Mouse (Mus musculus): ENCODE results near the gene Aif1l. TPM values are rescaled to one million over a fixed set of nuclear protein-coding genes. Genes with fewer than 3 reads are reported as not detected.

The Aif1l gene
- polyA plus RNA-seq, 1 experiment from 2014 or later = 36.1 TPM

DNA sequence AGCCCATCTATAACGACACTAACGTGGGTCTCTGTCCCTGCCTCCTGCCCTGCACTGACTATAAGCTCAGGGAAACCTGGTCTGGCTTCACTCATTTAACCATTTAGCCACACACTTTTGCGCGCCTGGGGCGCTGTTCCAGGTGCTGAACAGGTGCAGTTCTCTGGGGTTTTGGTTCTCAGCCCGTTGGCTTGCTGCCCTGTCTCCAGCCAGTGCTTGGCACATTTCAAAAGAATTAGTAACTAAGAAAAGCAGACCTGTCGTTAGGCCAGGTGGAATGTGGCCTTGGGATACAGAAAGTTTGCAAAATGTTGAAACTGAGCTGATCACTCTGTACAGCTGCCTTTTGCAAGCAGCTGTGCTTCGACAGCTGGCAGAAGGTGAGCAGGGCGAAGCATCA, 25.1 kb upstream of the Aif1l start:
- Histone ChIP-seq H3K27ac (no peak overlapping the region), H3K4me2 (no peak overlapping the region), H3K9me3 (no peaks in the 10 kb centered on the region), H3K4me3 (no peak overlapping the region), H3K9ac (no peak overlapping the region), H3K4me1 (no peaks in the 10 kb centered on the region), H3K36me3 (no peaks in the 10 kb centered on the region), H3K27me3 (peaks cover 7% of the 10 kb centered on the region; the same call in 1 of the 2 replicates)
- 26% methylated on average over 9 of the region's 9 CpGs for WGBS
- ATAC-seq (ENCODE audit: borderline replicate concordance, extremely low read depth, low FRiP score, low TSS enrichment) = no peak

DNA sequence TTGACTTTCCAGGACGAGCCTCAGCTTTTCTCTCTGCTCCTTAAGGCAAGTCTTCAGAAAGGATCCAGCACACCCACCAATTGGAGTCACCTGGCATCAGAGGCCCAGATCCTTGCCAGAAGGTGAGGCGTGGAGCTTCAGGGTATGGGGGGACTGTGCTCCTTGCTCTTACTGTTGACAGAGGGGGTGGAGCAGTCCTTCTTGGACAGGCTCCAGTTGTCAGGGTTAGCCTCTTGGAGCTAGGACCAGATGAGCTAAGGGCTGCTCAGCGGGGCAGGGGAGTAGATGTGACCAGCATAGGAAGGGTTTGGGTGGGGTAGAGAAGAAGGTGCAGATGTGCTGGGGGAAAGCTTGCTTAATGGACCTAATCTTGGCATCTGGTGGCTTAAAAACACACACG, 24.0 kb upstream of the Aif1l start:
- H3K9ac ChIP-seq = no peak overlapping the region
- no peak for ATAC-seq (ENCODE audit: borderline replicate concordance, extremely low read depth, low FRiP score, low TSS enrichment)
- H3K9me3 ChIP-seq = no peaks in the 10 kb centered on the region
- no peak overlapping the region for H3K27ac ChIP-seq
- H3K4me3 ChIP-seq = no peak overlapping the region
- H3K4me1 ChIP-seq = no peaks in the 10 kb centered on the region
- H3K4me2 ChIP-seq = no peak overlapping the region
- H3K36me3 ChIP-seq = no peaks in the 10 kb centered on the region
- peaks cover 2% of the 10 kb centered on the region; the same call in 1 of the 2 replicates for H3K27me3 ChIP-seq
- WGBS = 34% methylated on average over 4 of the region's 4 CpGs

DNA sequence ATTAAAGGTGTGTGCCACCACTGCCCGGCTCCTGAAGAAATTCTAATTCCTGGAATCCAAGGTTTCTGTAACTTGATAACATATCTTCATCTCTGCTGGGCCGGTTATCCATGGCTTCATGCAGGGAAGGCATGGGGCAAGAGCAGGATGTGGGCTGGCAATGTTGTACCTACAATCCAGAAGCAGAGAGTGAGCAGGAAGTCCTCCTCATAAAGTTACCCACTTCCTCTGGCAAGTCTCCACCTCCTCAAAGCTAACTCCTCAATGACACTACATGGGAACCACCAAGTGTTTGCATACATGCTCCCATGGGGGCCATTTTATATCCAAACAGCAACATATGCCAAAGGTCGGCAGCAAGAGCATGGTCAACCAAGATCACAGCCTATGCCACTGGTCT, 20.3 kb upstream of the Aif1l start:
- Histone ChIP-seq H3K27me3 (no peaks in the 10 kb centered on the region), H3K4me3 (no peak overlapping the region), H3K27ac (no peak overlapping the region), H3K9ac (no peak overlapping the region), H3K9me3 (no peaks in the 10 kb centered on the region), H3K4me2 (no peak overlapping the region), H3K4me1 (no peaks in the 10 kb centered on the region), H3K36me3 (no peaks in the 10 kb centered on the region)
- WGBS = 83% methylated on average over 3 of the region's 3 CpGs
- ATAC-seq (ENCODE audit: borderline replicate concordance, extremely low read depth, low FRiP score, low TSS enrichment) = no peak

DNA sequence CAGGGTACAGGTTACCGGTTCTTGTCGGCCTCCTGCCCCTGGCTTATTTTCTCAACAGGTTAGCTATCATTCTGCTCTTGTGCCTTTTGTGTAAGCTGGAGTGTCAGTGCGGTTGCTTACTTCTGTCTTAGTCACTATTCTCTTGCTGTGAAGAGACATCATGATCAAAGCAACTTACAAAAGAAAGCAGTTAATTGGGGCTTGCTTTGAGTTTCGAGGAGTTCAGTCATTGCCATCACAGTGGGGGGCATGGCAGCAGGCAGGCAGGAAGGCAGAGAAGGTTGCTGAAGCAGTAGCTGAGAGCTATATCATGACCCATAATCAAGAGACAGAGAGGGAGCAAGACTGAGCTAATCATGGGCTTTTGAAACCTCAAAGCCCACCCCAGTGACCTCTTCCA, 15.4 kb upstream of the Aif1l start:
- H3K4me3 ChIP-seq = no peak overlapping the region
- no peak overlapping the region for H3K27ac ChIP-seq
- WGBS = 49% methylated on average over 4 of the region's 4 CpGs
- no peaks in the 10 kb centered on the region for H3K27me3 ChIP-seq
- H3K9me3 ChIP-seq = no peaks in the 10 kb centered on the region
- H3K4me1 ChIP-seq = no peaks in the 10 kb centered on the region
- H3K4me2 ChIP-seq = no peak overlapping the region
- H3K36me3 ChIP-seq = no peaks in the 10 kb centered on the region
- H3K9ac ChIP-seq = no peak overlapping the region
- ATAC-seq (ENCODE audit: borderline replicate concordance, extremely low read depth, low FRiP score, low TSS enrichment) = no peak

DNA sequence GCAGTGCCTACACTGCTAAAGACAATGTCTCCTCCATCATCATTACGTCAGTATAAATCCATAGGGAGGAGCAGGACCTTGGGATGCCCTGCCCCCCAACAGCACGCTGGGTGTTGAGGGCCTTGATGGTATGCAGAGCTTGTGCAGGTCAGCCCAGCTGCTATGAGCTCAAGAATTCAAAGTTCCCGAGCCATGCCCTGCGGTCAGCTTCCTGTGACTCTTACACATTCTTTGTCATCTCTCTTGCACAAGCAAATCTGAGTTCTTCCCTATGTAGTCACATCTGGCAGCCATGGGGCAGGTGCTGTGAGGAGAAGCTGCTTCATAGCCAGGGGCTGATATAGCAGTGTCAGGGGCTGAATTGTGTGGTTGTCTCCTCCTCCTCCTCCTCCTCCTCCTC, 14.9 kb upstream of the Aif1l start:
- no peaks in the 10 kb centered on the region for H3K4me1 ChIP-seq
- H3K4me2 ChIP-seq = no peak overlapping the region
- no peaks in the 10 kb centered on the region for H3K36me3 ChIP-seq
- no peaks in the 10 kb centered on the region for H3K27me3 ChIP-seq
- H3K9ac ChIP-seq = no peak overlapping the region
- no peak overlapping the region for H3K4me3 ChIP-seq
- H3K27ac ChIP-seq = no peak overlapping the region
- no peaks in the 10 kb centered on the region for H3K9me3 ChIP-seq
- ATAC-seq (ENCODE audit: borderline replicate concordance, extremely low read depth, low FRiP score, low TSS enrichment) = 0 out of 2 replicates have a peak, but pooled peaks have one; percentile 31
- WGBS = 31% methylated on average over 4 of the region's 4 CpGs

DNA sequence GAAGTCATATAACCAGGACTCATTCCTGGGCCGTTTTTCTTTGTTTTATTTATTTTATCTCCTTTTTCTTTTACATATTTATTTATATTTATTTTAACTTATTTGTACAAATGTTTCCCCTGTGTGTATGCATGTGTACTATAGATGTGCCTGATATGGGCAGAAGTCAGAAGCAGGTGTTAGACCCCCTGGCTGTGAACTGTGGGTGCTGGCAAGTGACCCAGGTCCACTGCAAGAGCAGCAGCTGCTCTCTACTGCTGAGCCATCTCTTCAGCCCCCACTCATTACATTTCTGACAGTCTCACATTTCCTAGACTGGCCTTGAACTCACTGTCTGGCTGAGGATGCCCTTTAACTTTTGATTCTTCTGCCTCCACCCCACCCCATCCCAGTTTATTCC, 11.6 kb upstream of the Aif1l start:
- no peak overlapping the region for H3K4me2 ChIP-seq
- WGBS = 50% methylated on average over 1 of the region's 1 CpGs

DNA sequence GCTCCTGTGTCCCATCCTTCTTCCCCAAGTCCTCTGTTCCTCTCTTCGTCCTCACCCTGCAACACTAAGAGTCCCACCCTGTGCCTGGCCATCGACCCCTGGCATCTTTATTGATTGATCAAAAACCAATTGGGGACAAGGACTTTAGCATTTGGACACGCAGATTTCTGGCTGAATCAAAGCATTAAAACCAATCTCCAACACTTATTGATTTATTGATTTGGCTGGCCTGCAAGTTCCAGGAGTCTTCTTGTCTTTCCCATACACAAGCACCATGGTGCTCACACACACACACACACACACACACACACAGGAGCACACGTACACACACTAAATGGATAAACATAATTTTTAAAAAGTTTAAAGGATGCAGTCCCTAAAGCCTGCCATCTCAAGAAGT, 6.9 kb upstream of the Aif1l start:
- WGBS = 66% methylated on average over 4 of the region's 4 CpGs
- ATAC-seq (ENCODE audit: borderline replicate concordance, extremely low read depth, low FRiP score, low TSS enrichment) = no peak
- no peaks in the 10 kb centered on the region for H3K9me3 ChIP-seq

More for the DNA sequence above, 11.6 kb upstream of the Aif1l start:
- H3K27me3 ChIP-seq = no peaks in the 10 kb centered on the region
- ATAC-seq (ENCODE audit: borderline replicate concordance, extremely low read depth, low FRiP score, low TSS enrichment) = no peak
- H3K9ac ChIP-seq = no peak overlapping the region
- no peaks in the 10 kb centered on the region for H3K9me3 ChIP-seq
- no peak overlapping the region for H3K27ac ChIP-seq
- H3K4me3 ChIP-seq = no peak overlapping the region
- no peaks in the 10 kb centered on the region for H3K4me1 ChIP-seq
- H3K36me3 ChIP-seq = no peaks in the 10 kb centered on the region

DNA sequence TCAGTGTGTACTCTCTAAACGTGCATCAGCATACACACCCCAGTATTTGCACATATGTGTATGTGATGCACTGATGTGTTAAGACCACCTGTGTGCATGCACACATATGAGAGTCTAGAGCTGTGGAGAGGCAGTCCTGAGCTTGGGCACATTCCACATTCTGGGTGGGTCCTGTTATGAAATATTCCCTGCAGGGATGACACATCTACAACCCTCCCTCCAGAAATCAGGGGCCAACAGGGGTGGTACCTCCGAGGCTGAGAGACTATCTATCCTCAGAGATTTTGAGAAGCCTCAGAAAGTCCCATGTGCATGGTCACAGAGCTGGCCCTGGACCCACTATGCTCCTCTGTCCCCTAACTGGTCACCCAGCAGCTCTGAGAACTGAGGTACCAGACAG, 4.4 kb upstream of the Aif1l start:
- WGBS = 54% methylated on average over 2 of the region's 2 CpGs
- no peak overlapping the region for H3K27ac ChIP-seq
- H3K4me3 ChIP-seq = no peak overlapping the region
- no peak overlapping the region for H3K9ac ChIP-seq
- no peaks in the 10 kb centered on the region for H3K36me3 ChIP-seq
- no peak for ATAC-seq (ENCODE audit: borderline replicate concordance, extremely low read depth, low FRiP score, low TSS enrichment)
- peaks cover 4% of the 10 kb centered on the region for H3K4me1 ChIP-seq
- no peaks in the 10 kb centered on the region for H3K9me3 ChIP-seq
- H3K27me3 ChIP-seq = peaks cover 10% of the 10 kb centered on the region
- H3K4me2 ChIP-seq = no peak overlapping the region

More for the DNA sequence above, 6.9 kb upstream of the Aif1l start:
- Histone ChIP-seq H3K9ac (no peak overlapping the region), H3K27me3 (no peaks in the 10 kb centered on the region), H3K4me1 (no peaks in the 10 kb centered on the region), H3K4me2 (no peak overlapping the region), H3K36me3 (no peaks in the 10 kb centered on the region), H3K4me3 (no peak overlapping the region), H3K27ac (no peak overlapping the region)

DNA sequence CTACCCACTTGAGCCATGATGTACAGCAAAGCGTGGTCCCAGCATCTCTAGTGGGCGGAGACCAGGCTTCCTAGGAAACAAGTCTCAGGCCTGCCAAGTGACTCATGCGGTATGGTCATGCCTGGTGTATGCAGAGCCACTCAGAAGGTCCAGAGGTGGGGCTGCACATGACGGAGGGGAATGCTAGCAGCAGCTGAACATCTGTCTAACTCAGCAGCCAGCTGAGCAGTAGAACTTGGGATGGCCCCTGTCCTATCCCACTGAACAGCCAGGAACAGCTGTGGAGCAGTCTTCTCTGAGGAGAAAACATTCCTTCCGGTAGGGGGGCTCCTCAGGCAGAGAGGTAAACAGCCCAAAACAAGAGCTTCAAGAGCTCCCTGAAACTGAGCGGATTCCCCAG, 1.5 kb upstream of the Aif1l start:
- ATAC-seq (ENCODE audit: borderline replicate concordance, extremely low read depth, low FRiP score, low TSS enrichment) = no peak
- no peaks in the 10 kb centered on the region for H3K36me3 ChIP-seq
- H3K27ac ChIP-seq = no peak overlapping the region

DNA sequence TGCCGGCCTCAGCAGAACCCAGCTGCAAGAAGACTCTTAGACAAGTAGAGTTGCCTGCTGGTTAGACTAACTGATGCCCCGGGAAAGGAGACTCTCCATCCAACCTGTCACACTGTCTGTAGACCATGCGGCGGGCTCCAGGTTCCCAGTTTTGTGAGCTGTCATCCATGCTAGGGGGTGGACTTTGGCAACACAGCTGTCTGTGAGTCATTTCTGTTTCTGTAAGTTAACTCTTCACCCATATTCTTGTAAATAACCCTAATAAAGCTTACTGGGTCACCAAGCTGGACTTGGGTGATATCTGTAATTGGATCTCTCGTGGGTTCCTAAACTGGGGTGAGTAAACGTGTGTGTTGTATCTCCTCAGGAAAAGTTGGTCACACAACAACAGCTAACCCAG, 1.1 kb upstream of the Aif1l start:
- Histone ChIP-seq H3K9me3 (no peaks in the 10 kb centered on the region), H3K4me2 (no peak overlapping the region), H3K36me3 (no peaks in the 10 kb centered on the region), H3K4me3 (no peak overlapping the region), H3K4me1 (peaks cover 9% of the 10 kb centered on the region), H3K9ac (no peak overlapping the region), H3K27me3 (peaks cover 10% of the 10 kb centered on the region), H3K27ac (no peak overlapping the region)
- no peak for ATAC-seq (ENCODE audit: borderline replicate concordance, extremely low read depth, low FRiP score, low TSS enrichment)
- WGBS = 65% methylated on average over 6 of the region's 6 CpGs

More for the DNA sequence above, 1.5 kb upstream of the Aif1l start:
- no peak overlapping the region for H3K9ac ChIP-seq
- peaks cover 9% of the 10 kb centered on the region for H3K4me1 ChIP-seq
- 58% methylated on average over 6 of the region's 6 CpGs for WGBS
- H3K27me3 ChIP-seq = peaks cover 10% of the 10 kb centered on the region
- H3K9me3 ChIP-seq = no peaks in the 10 kb centered on the region
- H3K4me2 ChIP-seq = no peak overlapping the region
- no peak overlapping the region for H3K4me3 ChIP-seq

DNA sequence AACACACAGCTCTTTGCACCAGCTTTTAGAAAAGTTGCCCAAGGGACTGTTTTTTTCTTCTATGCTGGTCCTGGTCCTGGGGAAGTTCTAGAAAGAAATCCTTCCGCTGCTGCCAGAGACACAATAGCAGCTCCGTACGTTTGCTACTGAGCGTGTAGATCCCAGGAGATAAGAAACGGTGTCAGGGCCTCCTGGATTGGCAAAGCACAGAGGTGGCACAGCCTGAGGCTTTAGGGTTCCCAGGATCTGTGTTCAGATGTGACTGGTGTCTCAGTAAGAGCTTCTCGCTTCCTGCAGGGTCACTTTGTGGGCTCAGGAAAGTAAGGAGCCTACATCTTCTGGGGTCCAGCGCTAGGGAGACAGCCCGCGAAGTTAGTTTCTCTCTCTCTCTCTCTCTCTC, 1.0 kb downstream of the Aif1l start:
- H3K27me3 ChIP-seq = peaks cover 10% of the 10 kb centered on the region
- ATAC-seq (ENCODE audit: borderline replicate concordance, extremely low read depth, low FRiP score, low TSS enrichment) = no peak
- peak overlapping the region; percentile 97 for H3K4me2 ChIP-seq
- H3K36me3 ChIP-seq = no peaks in the 10 kb centered on the region
- H3K9ac ChIP-seq = peak overlapping the region; percentile 66
- H3K9me3 ChIP-seq = no peaks in the 10 kb centered on the region
- 24% methylated on average over 9 of the region's 9 CpGs for WGBS
- peaks cover 9% of the 10 kb centered on the region for H3K4me1 ChIP-seq
- H3K27ac ChIP-seq = no peak overlapping the region
- H3K4me3 ChIP-seq = peak overlapping the region; percentile 63

DNA sequence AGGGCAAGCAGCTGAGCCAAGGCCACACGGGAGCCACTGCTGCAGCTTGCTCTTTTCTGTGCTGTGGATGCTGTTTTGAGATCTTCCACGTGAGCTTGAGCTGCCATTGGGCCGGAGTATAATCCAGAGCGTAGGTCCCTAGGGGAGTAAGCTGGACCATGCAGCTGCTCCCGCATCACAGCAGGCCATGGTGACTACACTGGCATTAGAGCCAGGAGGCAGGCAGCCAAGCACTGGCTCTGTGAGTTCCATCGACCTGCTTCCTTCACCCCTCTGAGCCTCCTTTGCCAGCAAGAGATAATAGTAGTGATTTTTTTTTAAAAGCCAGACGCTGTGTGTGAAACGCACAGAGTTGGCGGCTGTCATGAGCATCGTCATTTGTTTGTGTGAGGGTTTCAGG, 2.3 kb downstream of the Aif1l start:
- Histone ChIP-seq H3K27me3 (peaks cover 10% of the 10 kb centered on the region), H3K4me2 (no peak overlapping the region), H3K36me3 (no peaks in the 10 kb centered on the region), H3K9me3 (no peaks in the 10 kb centered on the region), H3K4me1 (peaks cover 9% of the 10 kb centered on the region), H3K27ac (no peak overlapping the region), H3K4me3 (no peak overlapping the region), H3K9ac (no peak overlapping the region)
- no peak for ATAC-seq (ENCODE audit: borderline replicate concordance, extremely low read depth, low FRiP score, low TSS enrichment)
- WGBS = 85% methylated on average over 10 of the region's 10 CpGs

DNA sequence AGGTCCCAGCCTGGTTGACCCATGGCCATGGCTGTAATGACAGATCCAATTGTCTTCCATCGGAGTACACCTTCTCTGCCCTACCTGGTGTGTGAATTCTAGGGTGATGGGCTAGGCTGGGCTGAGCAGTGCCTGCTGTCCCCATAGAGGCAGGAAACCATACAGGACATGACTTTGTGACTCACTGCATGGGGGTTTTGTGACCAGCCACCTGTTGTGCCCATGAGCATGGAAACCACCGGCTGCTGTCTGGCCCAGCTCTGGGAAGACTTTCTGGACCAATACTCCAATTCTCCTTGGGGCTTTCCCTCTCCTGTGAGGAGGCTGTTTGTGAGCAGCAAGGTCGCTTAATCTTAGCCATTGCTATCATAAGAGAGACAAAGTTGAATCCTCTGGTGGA, 2.8 kb downstream of the Aif1l start:
- no peak overlapping the region for H3K9ac ChIP-seq
- no peak overlapping the region for H3K4me3 ChIP-seq
- ATAC-seq (ENCODE audit: borderline replicate concordance, extremely low read depth, low FRiP score, low TSS enrichment) = no peak
- H3K36me3 ChIP-seq = no peaks in the 10 kb centered on the region
- WGBS = 78% methylated on average over 3 of the region's 3 CpGs
- peaks cover 9% of the 10 kb centered on the region for H3K4me1 ChIP-seq
- H3K27ac ChIP-seq = no peak overlapping the region
- no peaks in the 10 kb centered on the region for H3K9me3 ChIP-seq
- peaks cover 10% of the 10 kb centered on the region for H3K27me3 ChIP-seq
- H3K4me2 ChIP-seq = no peak overlapping the region
